Mouse (Mus musculus) limb, embryonic 10.5 days (tissue): ENCODE results near the gene Fam8a1. TPM values are rescaled to one million over a fixed set of nuclear protein-coding genes. Genes with fewer than 3 reads are reported as not detected.

Experiments used
- DNase-seq: peaks from one replicate; pipeline ENCODE4 v3.0.0-alpha.2; 2017; ENCODE audit warnings: low spot score
- H3K27ac ChIP-seq: fragments of 300-500 bp; sonication (generic); 2 replicates; pipeline ENCODE4 v1.5.1; 2016; ENCODE audit warnings: mild to moderate bottlenecking
- H3K27me3 ChIP-seq: fragments of 300-500 bp; sonication (generic); 2 replicates; pipeline ENCODE4 v1.6.1; 2016; ENCODE audit warnings: low read depth, mild to moderate bottlenecking; ENCODE audit not compliant: poor library complexity, severe bottlenecking
- H3K36me3 ChIP-seq: fragments of 300-500 bp; sonication (generic); 2 replicates; pipeline ENCODE4 v1.6.1; 2016; ENCODE audit warnings: mild to moderate bottlenecking, moderate library complexity
- H3K4me1 ChIP-seq: fragments of 300-500 bp; sonication (generic); 2 replicates; pipeline ENCODE4 v1.6.1; 2016
- H3K4me3 ChIP-seq: fragments of 300-500 bp; sonication (generic); 2 replicates; pipeline ENCODE4 v1.5.1; 2016; ENCODE audit warnings: mild to moderate bottlenecking, moderate library complexity
- H3K9me3 ChIP-seq: fragments of 300-500 bp; sonication (generic); replicated peaks from 2 replicates; pipeline ENCODE4 v1.6.1; 2016; ENCODE audit warnings: mild to moderate bottlenecking
- WGBS: fragments of 180-500 bp; shearing (Covaris S2); methylation state at CpG from one replicate; pipeline ENCODE4 v1.1.7; 2016; 5-methylcytosine and 5-hydroxymethylcytosine counted together
- polyA plus RNA-seq: library from polyadenylated mRNA; unstranded; fragments of >200 nt; fragmentation: Nextera tagmentation; extraction: Ambion mirVana; gene quantifications from 2 replicates; pipeline ENCODE4 v1.2.1, GENCODE M21; 2016

Fam8a1 gene
- polyA plus RNA-seq, 1 experiment from 2014 or later, result 8.7 TPM

DNA sequence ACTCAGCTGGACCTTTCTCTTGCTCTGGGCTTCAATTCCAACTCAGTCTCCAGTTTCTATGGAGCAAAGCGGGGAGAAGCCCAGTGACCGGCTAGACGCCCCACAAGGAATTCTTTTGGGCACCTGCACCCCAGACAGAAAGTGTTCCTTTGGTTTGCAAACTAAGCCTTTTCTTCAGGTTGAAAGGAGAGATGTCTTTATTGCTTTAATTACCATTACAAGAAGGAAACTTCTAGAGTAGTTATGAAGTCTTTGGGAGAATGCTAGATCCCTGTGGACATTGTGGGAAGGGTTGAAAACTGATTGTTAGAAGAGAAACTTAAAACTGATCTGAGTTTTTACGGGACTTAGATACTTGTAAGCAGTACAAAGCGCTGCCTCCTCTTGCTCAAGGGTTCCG, 23.8 kb upstream of the Fam8a1 start:
- Histone ChIP-seq H3K9me3 (no peaks in the 10 kb centered on the region), H3K27ac (no peak overlapping the region), H3K36me3 (no peaks in the 10 kb centered on the region), H3K27me3 (no peaks in the 10 kb centered on the region), H3K4me3 (no peak overlapping the region), H3K4me1 (no peaks in the 10 kb centered on the region)
- 84% methylated on average over 6 of the region's 6 CpGs for WGBS
- no peak for DNase-seq

DNA sequence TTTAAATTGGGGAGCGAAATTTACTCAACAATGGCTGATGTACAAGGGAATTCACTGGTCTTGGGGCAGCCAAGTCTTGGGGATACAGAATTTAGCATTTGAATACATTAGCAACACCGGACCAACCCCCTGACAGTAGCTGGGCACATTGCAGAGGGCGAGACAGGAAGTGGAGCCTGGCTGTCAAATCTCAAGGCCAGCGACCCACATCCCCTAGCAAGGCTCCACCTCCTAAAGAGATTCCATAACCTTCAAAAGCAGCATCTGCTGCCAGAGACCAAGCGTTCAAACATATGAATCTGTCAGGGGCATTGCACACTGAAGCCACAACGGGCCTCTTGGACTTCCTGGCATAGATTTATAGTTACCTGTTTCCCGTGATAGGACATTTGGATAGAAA, 17.5 kb upstream of the Fam8a1 start:
- no peak for DNase-seq
- H3K27me3 ChIP-seq, result no peaks in the 10 kb centered on the region
- 88% methylated on average over 7 of the region's 7 CpGs for WGBS
- no peaks in the 10 kb centered on the region for H3K36me3 ChIP-seq
- no peak overlapping the region for H3K4me3 ChIP-seq
- H3K27ac ChIP-seq, result no peak overlapping the region
- no peaks in the 10 kb centered on the region for H3K9me3 ChIP-seq
- no peaks in the 10 kb centered on the region for H3K4me1 ChIP-seq

DNA sequence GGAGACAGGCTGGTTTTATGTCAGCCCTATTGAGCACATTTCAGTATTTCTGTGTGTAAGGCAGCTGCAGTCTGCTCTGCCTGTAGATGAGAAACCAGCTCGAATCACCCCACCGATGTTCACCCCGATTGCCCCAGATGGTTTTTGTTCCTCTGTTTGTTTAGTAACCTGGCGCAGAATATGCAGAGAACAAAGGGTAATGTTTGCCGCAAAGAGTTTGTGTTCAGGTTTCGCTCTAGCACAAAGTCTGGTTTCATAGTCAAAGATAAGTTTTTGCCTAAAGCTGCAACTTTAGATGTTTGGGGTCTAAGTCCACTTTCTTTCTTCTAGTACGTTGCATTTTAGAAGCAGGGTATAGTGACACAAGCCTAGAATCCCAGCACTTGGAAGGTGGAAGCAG, 16.7 kb upstream of the Fam8a1 start:
- Histone ChIP-seq H3K27ac (no peak overlapping the region), H3K36me3 (no peaks in the 10 kb centered on the region), H3K4me1 (no peaks in the 10 kb centered on the region), H3K9me3 (no peaks in the 10 kb centered on the region), H3K27me3 (no peaks in the 10 kb centered on the region), H3K4me3 (no peak overlapping the region)
- WGBS, result 95% methylated on average over 7 of the region's 7 CpGs
- DNase-seq, result no peak

DNA sequence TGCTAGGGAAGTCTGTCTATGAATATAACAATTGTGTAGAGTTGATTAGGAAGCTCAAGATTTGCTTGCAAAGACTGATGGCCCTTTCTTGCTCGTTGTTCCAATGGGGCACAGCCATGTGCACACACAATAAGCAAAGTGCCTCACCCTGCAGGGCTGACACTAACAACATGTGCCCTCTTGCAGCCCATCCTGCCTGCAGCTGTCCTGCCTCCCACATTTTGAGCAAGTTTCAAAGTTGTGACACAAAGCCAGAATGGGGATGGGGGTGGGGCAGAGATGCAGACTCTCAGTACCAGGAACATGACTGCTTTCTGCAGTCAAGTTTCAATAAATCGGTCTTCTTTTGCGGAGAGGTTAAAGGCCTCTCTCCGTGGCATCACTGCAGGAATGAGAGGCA, 15.7 kb upstream of the Fam8a1 start:
- Histone ChIP-seq H3K36me3 (no peaks in the 10 kb centered on the region), H3K4me3 (no peak overlapping the region), H3K4me1 (no peaks in the 10 kb centered on the region), H3K9me3 (no peaks in the 10 kb centered on the region), H3K27me3 (no peaks in the 10 kb centered on the region), H3K27ac (no peak overlapping the region)
- DNase-seq, result no peak
- WGBS, result 72% methylated on average over 4 of the region's 4 CpGs

DNA sequence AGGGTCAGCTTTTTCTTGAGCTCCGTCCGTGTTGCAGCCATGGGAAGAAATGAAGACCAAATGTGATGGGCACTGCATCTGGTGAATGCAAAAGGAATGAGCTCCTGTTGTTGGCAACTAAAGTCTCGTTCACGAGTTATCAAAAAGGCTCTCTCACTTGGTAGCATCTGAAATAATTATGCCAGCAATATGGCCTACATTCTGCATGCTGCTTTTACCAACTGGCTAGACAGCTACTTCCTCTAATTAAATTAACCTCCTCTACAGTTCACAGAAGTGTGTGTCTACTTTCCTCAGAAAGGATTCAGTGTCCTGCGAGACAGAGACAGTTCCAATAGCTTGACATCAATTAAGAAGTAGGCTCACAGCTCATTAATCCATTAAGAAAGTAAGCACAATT, 14.8 kb upstream of the Fam8a1 start:
- Histone ChIP-seq H3K4me3 (no peak overlapping the region), H3K27ac (no peak overlapping the region), H3K4me1 (no peaks in the 10 kb centered on the region), H3K36me3 (no peaks in the 10 kb centered on the region), H3K27me3 (no peaks in the 10 kb centered on the region), H3K9me3 (no peaks in the 10 kb centered on the region)
- 87% methylated on average over 5 of the region's 5 CpGs for WGBS
- no peak for DNase-seq

DNA sequence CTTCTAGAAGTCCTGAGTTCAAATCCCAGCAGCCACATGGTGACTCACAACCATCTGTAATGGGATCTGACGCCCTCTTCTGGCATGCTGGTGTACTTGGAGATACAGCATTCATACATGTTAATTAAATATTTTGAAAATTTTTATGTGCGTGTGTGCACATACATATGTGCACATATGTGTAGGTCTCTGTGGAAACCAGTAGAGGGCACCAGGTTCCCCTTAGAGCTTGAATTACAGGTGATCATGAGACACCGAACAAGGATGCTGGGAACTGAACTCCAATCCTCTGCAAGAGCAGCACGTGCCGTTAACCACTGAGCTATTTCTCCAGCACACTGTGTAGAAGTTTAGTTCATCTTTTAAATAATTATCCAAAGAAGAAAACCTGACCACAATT, 10.1 kb upstream of the Fam8a1 start:
- 87% methylated on average over 5 of the region's 5 CpGs for WGBS
- Histone ChIP-seq H3K4me3 (no peak overlapping the region), H3K4me1 (no peaks in the 10 kb centered on the region), H3K27me3 (no peaks in the 10 kb centered on the region), H3K9me3 (no peaks in the 10 kb centered on the region), H3K36me3 (no peaks in the 10 kb centered on the region), H3K27ac (no peak overlapping the region)
- DNase-seq, result no peak

GRCm38 (mm10) chr13:46663461-46663964, 5.8 kb upstream of the Fam8a1 start:
- no peaks in the 10 kb centered on the region for H3K9me3 ChIP-seq
- H3K36me3 ChIP-seq, result no peaks in the 10 kb centered on the region
- no peak for DNase-seq
- H3K27me3 ChIP-seq, result no peaks in the 10 kb centered on the region
- H3K27ac ChIP-seq, result no peak overlapping the region
- no peaks in the 10 kb centered on the region for H3K4me1 ChIP-seq
- no peak overlapping the region for H3K4me3 ChIP-seq
- 42% methylated on average over 4 of the region's 4 CpGs for WGBS

DNA sequence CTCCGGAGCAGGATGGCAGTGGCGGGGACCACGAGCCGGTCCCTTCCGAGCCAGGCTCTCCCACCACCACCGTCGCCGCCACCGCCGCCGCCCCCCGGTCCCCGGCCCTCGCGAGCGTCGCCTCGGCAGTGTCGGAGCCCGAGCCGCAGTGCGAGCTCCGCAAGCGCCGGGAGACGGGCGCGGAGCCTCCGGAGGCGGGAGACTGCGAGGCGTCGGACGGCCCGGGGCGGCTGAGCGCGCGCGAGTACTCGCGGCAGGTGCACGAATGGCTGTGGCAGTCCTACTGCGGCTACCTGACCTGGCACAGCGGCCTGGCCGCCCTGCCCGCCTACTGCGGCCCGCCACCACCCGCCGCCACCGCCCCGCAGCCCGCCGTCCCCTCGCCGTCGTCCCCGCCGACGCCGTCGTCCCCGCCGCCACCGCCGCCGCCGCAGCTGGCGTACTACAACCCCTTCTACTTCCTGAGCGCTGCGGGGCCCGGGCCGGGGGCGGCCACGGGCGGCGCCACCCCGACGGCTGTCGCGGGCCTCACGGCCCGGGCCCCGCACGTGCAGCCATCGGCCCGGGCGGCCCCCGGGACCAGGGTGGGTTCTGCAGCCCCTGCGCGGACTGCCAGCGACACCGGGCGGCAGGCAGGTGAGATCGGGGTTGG, 424 bp downstream of the Fam8a1 start:
- H3K4me3 ChIP-seq, result peak overlapping the region; percentile 88
- H3K27me3 ChIP-seq, result no peaks in the 10 kb centered on the region
- no peaks in the 10 kb centered on the region for H3K9me3 ChIP-seq
- peak overlapping the region; percentile 89 for H3K27ac ChIP-seq
- DNase-seq, result peak; percentile 60
- under 1% methylated on average over 44 of the region's 96 CpGs for WGBS
- H3K4me1 ChIP-seq, result peaks cover 8% of the 10 kb centered on the region
- H3K36me3 ChIP-seq, result peaks cover 31% of the 10 kb centered on the region

DNA sequence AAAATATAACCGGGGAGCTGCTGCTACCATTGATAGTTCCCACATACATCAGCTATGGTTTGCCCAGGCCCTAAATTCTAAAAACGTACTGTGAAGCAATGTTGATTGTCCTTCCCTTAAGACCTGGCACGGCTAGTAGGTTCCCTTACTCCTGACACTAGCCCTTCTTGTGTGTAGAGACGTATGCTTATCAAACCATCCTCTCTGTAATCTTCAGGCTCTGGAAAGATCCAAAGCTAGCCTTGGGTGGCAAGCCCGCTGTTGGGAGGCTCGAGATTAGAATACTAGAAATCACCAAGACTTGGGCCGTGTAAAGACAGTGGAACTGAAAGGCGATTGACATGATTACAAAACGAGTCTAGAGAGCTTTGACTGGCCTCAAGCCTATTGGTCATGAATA, 1.2 kb downstream of the Fam8a1 start:
- Histone ChIP-seq H3K36me3 (peaks cover 38% of the 10 kb centered on the region), H3K4me1 (peaks cover 8% of the 10 kb centered on the region), H3K9me3 (no peaks in the 10 kb centered on the region), H3K27ac (no peak overlapping the region), H3K27me3 (no peaks in the 10 kb centered on the region), H3K4me3 (peak overlapping the region; percentile 88)
- no peak for DNase-seq
- 72% methylated on average over 9 of the region's 9 CpGs for WGBS

DNA sequence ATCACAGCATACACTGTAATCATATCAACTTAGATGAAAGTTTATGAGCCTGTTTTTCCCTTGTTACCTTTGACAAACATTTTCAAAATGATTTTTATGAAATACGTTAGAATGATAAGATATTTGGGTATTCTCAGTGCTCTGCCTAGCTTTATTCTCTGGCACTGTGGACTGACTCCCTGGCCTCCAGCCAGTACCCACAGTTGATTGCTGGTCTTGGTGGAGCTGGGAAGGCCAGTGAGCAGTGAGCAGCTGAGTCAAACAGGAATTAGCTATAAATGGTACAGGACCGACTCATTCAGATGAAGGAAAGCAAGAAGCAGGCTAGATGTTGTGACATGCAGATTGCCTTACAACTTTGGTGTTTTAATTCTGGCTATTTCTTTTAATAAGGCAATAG, 5.3 kb downstream of the Fam8a1 start:
- Histone ChIP-seq H3K4me3 (no peak overlapping the region), H3K27me3 (no peaks in the 10 kb centered on the region), H3K36me3 (peaks cover 70% of the 10 kb centered on the region), H3K9me3 (no peaks in the 10 kb centered on the region), H3K4me1 (peaks cover 8% of the 10 kb centered on the region), H3K27ac (no peak overlapping the region)
- no peak for DNase-seq
- 86% methylated on average over 2 of the region's 2 CpGs for WGBS

- H3K4me3 ChIP-seq, result no peak overlapping the region
- H3K27me3 ChIP-seq, result no peaks in the 10 kb centered on the region
- 86% methylated on average over 4 of the region's 4 CpGs for WGBS
- DNase-seq, result no peak
- H3K4me1 ChIP-seq, result no peaks in the 10 kb centered on the region
- no peaks in the 10 kb centered on the region for H3K9me3 ChIP-seq
- peaks cover 82% of the 10 kb centered on the region for H3K36me3 ChIP-seq
- no peak overlapping the region for H3K27ac ChIP-seq
Observed at GRCm38 (mm10) chr13:46677721-46678120, 8.4 kb downstream of the Fam8a1 start.

DNA sequence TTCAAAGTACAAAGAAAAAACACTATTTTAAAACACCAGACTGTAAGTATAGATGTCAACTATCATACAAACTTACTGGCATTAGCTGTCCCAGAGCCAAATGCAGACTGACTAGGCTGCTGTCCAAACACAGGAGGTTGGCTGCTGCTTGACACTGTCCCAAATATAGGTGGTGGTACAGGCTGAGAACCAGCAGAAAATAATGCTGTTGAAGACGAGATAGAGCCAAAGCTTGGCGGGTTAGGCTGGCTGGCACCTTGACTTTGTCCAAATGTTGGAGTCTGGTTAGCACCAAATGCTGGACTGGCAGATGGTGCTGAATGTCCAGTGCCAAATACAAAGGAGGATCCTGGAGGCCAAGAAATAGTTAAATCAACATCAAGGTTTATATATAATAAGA, 13.6 kb downstream of the Fam8a1 start:
- H3K27me3 ChIP-seq, result no peaks in the 10 kb centered on the region
- no peaks in the 10 kb centered on the region for H3K4me1 ChIP-seq
- peaks cover 95% of the 10 kb centered on the region for H3K36me3 ChIP-seq
- H3K27ac ChIP-seq, result no peak overlapping the region
- 88% methylated on average over 2 of the region's 2 CpGs for WGBS
- no peaks in the 10 kb centered on the region for H3K9me3 ChIP-seq
- no peak for DNase-seq
- H3K4me3 ChIP-seq, result no peak overlapping the region

GRCm38 (mm10) chr13:46683370-46683769, 14.0 kb downstream of the Fam8a1 start:
- Histone ChIP-seq H3K27ac (no peak overlapping the region), H3K27me3 (no peaks in the 10 kb centered on the region), H3K4me3 (no peak overlapping the region), H3K4me1 (no peaks in the 10 kb centered on the region), H3K9me3 (no peaks in the 10 kb centered on the region), H3K36me3 (peaks cover 95% of the 10 kb centered on the region)
- WGBS, result 98% methylated on average over 1 of the region's 1 CpGs
- DNase-seq, result no peak
